19 mouse cellular contexts compared by ENCODE assay signal in genomic region chr9:95221310-95221709, GRCm38 (mm10).
DNase-seq lines count a peak whose midpoint lies in the region; TF ChIP-seq lines count a peak whose summit lies in the region.
"Had no signal": no experiment of that assay in that cellular context is flagged by ENCODE, and none has a peak within 500 bp of the region (broad histone marks: within the 10 kb centered on the region; RNA-seq: fewer than 3 reads in every experiment).

No protein-coding gene starts in this region.

- no peaks in the 10 kb centered on the region for H3K4me1 ChIP-seq in kidney, adult 2 months (ENCODE audit: control insufficient read depth, insufficient read depth, low read length)
- H3K4me1 ChIP-seq: forebrain, embryonic 12.5 days had no signal

- H3K36me3 ChIP-seq in kidney, adult 2 months (ENCODE audit: control insufficient read depth, insufficient read depth, low read length) = no peaks in the 10 kb centered on the region
- H3K36me3 ChIP-seq: embryonic facial prominence, embryonic 13.5 days; forebrain, embryonic 12.5 days; heart, embryonic 15.5 days; hindbrain, embryonic 10.5 days had no signal

- WGBS in kidney, adult 2 months = 76% methylated on average over 5 of the region's 5 CpGs

- H3K4me3 ChIP-seq in kidney, adult 2 months (ENCODE audit: insufficient read depth, low read depth, low read length) = no peak overlapping the region
- H3K4me3 ChIP-seq: embryonic facial prominence, embryonic 13.5 days; forebrain, embryonic 12.5 days; heart, adult 2 months; heart, embryonic 15.5 days; hindbrain, embryonic 10.5 days had no signal

- DNase-seq in kidney, adult 2 months = peak; percentile 49
- no peak for DNase-seq in kidney, postnatal 10 days
- peak; percentile 10 to 19 for DNase-seq in kidney, postnatal 36 days
- DNase-seq in kidney, adult 11 months = no peak
- peak; percentile 3 for DNase-seq in lung, postnatal 14 days
- no peak for DNase-seq in thymus, postnatal 25 days
- DNase-seq: adrenal gland, postnatal 14 days; cerebellum, adult 18-20 months; cerebellum, adult 9-11 months; cerebellum, postnatal 36 days; gastrocnemius, postnatal 10 days; heart, adult 2 months; heart, postnatal 14 days had no signal

- 0 out of 2 replicates have a peak overlapping the region, but pooled peaks have one; percentile 50 for H3K27ac ChIP-seq in kidney, adult 2 months (ENCODE audit: insufficient read depth, low read depth, low read length)
- H3K27ac ChIP-seq: embryonic facial prominence, embryonic 13.5 days; forebrain, embryonic 12.5 days; heart, adult 2 months; heart, embryonic 15.5 days; hindbrain, embryonic 10.5 days had no signal

- TF ChIP-seq POLR2A in kidney, adult 2 months (IDR thresholded peaks at IDR 0.05; ENCODE audit: low read depth, low read length) = no peak

- TF ChIP-seq CTCF in kidney, adult 2 months (conservative IDR thresholded peaks at IDR 0.05; ENCODE audit: insufficient read depth, insufficient read length, low read depth, low read length) = no peak

- no peaks in the 10 kb centered on the region for H3K27me3 ChIP-seq in kidney, adult 2 months (replicated peaks; ENCODE audit: control insufficient read depth, insufficient read depth, low read length)
- H3K27me3 ChIP-seq: CH12.LX; embryonic facial prominence, embryonic 13.5 days; forebrain, embryonic 12.5 days; heart, embryonic 15.5 days; Patski had no signal

Comparison
In these comparisons a context has a peak if more than half of its experiments do, and no peak if none do; other contexts are left out.
1. DNase-seq: peak in kidney, adult 2 months (single experiment), kidney, postnatal 36 days (2 of 2) and lung, postnatal 14 days (single experiment); none in kidney, postnatal 10 days (single experiment), kidney, adult 11 months (single experiment) and thymus, postnatal 25 days (single experiment).